Mouse (Mus musculus): ENCODE data around the gene Cpn2.

DNA sequence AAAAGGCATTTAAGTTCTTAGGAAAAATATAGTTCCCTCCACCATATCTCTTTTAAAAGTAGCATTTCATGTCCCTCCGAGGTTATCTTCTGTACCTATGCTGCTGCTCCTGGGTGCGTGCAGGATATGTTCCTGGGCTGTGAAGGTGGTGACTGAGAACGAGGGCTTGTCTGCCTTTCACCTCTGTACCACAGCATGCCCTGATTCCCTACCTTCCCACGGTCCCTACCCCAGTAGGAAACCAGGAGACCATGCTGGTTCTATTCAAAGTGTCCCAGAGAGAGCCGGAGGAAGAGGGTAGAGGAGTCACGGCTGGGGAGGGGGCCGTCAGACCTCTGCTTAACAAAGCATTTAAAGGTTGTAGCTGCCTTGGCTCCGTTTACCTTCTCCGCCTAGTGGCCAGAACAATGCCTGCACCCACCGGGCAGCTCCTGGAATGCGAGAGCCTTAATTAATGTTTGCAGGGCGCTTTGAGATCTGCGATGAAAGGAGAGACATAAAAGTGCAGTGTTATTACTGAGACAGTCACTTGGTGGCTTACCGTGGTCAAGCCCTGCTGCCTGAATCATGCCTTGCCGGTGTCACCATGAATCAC is 16.5 kb upstream of the Cpn2 start:
- TF ChIP-seq CTCF (IDR thresholded peaks at IDR 0.05) (peak; percentile 82), EP300 (IDR thresholded peaks at IDR 0.05) (no peak)

Measured in lung, postnatal 0 days (tissue).